ENCODE assay signal across 8 mouse cellular contexts in genomic region chr2:104069704-104070185, GRCm38 (mm10). TPM values are rescaled to one million over a fixed set of nuclear protein-coding genes. Genes with fewer than 3 reads are reported as not detected.
DNase-seq lines count a peak whose midpoint lies in the region; ATAC-seq and TF ChIP-seq lines count a peak whose summit lies in the region.

TSS of gene Cd59b (plus strand) at chr2:104069849.

- peak within 1 kb of the TSS; percentile 54 for H3K9ac ChIP-seq in embryonic facial prominence, embryonic 14.5 days (ENCODE audit: low read depth, low read length)
- H3K9ac ChIP-seq in heart, embryonic 13.5 days: peak within 1 kb of the TSS; percentile 65
- peak within 1 kb of the TSS; percentile 44; the same call in 1 of the 2 replicates for H3K9ac ChIP-seq in kidney, postnatal 0 days (ENCODE audit: low read depth, low read length)

- WGBS in embryonic facial prominence, embryonic 14.5 days: under 1% methylated on average over 13 of the region's 13 CpGs
- 8% methylated on average over 13 of the region's 13 CpGs for WGBS in heart, embryonic 13.5 days
- WGBS in kidney, postnatal 0 days: 9% methylated on average over 13 of the region's 13 CpGs
- WGBS in macrophage (ENCODE audit: missing documents): 12% methylated on average over 13 of the region's 13 CpGs
- WGBS in spleen, adult 2 months: 9% methylated on average over 13 of the region's 13 CpGs

- peak; percentile 90 for ATAC-seq in embryonic facial prominence, embryonic 14.5 days (ENCODE audit: low read depth)
- ATAC-seq in heart, embryonic 13.5 days (ENCODE audit: extremely low read depth, insufficient number of reproducible peaks, low FRiP score, low TSS enrichment): peak; percentile 46; the same call in 1 of the 2 replicates
- ATAC-seq in kidney, postnatal 0 days (replicated peaks; ENCODE audit: low FRiP score, low read depth): peak; percentile 91

- H3K4me1 ChIP-seq in embryonic facial prominence, embryonic 14.5 days (ENCODE audit: control insufficient read depth, insufficient read depth, low read length): 0 out of 2 replicates have a peak, but pooled peaks cover 5% of the 10 kb centered on the region
- peaks cover 12% of the 10 kb centered on the region for H3K4me1 ChIP-seq in heart, embryonic 13.5 days
- H3K4me1 ChIP-seq in kidney, postnatal 0 days (replicated peaks; ENCODE audit: insufficient read depth, low read length): no peaks in the 10 kb centered on the region
- no peaks in the 10 kb centered on the region for H3K4me1 ChIP-seq in spleen, adult 2 months (ENCODE audit: control insufficient read depth, insufficient read depth, insufficient read length)

- H3K9me3 ChIP-seq in embryonic facial prominence, embryonic 14.5 days (ENCODE audit: control insufficient read depth, low read length): no peaks in the 10 kb centered on the region
- H3K9me3 ChIP-seq in heart, embryonic 13.5 days: no peaks in the 10 kb centered on the region
- no peaks in the 10 kb centered on the region for H3K9me3 ChIP-seq in kidney, postnatal 0 days (replicated peaks; ENCODE audit: low read length)

- peak; percentile 89 for DNase-seq in A20 (ENCODE audit: low read depth, low spot score)
- peak; percentile 51 for DNase-seq in adrenal gland, postnatal 25 days
- peak; percentile 80 for DNase-seq in embryonic facial prominence, embryonic 14.5 days (ENCODE audit: low spot score)
- DNase-seq in kidney, postnatal 0 days (ENCODE audit: low spot score): peak; percentile 71
- DNase-seq in spleen, adult 2 months (ENCODE audit: low read depth in 1 of 2, low spot score in 2 of 2): peak; percentile 4 to 31
- no peak for DNase-seq in left cerebral cortex, adult 8-10 months (ENCODE audit: low spot score in 2 of 2)

- peak within 1 kb of the TSS; percentile 41 for H3K4me3 ChIP-seq in embryonic facial prominence, embryonic 14.5 days (ENCODE audit: low read depth, low read length)
- peak within 1 kb of the TSS; percentile 53 for H3K4me3 ChIP-seq in heart, embryonic 13.5 days
- H3K4me3 ChIP-seq in kidney, postnatal 0 days (replicated peaks; ENCODE audit: low read depth, low read length): peak within 1 kb of the TSS; percentile 28; the same call in 1 of the 2 replicates
- H3K4me3 ChIP-seq in macrophage (ENCODE audit: inconsistent target): peak within 1 kb of the TSS; percentile 27; the same call in 1 of the 2 replicates
- peak within 1 kb of the TSS; percentile 70 for H3K4me3 ChIP-seq in spleen, adult 2 months (ENCODE audit: extremely low read depth, insufficient read depth, insufficient read length)

- H3K4me2 ChIP-seq in embryonic facial prominence, embryonic 14.5 days (ENCODE audit: low read depth, low read length): peak within 1 kb of the TSS; percentile 58
- peak within 1 kb of the TSS; percentile 69 for H3K4me2 ChIP-seq in heart, embryonic 13.5 days
- H3K4me2 ChIP-seq in kidney, postnatal 0 days (ENCODE audit: low read length): peak within 1 kb of the TSS; percentile 55

- H3K36me3 ChIP-seq in embryonic facial prominence, embryonic 14.5 days (ENCODE audit: control insufficient read depth, insufficient read depth, low read length): no peaks in the 10 kb centered on the region
- H3K36me3 ChIP-seq in heart, embryonic 13.5 days: no peaks in the 10 kb centered on the region
- no peaks in the 10 kb centered on the region for H3K36me3 ChIP-seq in kidney, postnatal 0 days (ENCODE audit: insufficient read depth, low read length)
- no peaks in the 10 kb centered on the region for H3K36me3 ChIP-seq in macrophage (ENCODE audit: inconsistent target)
- no peaks in the 10 kb centered on the region for H3K36me3 ChIP-seq in spleen, adult 2 months (ENCODE audit: control insufficient read depth, insufficient read depth, low read length)

- H3K27me3 ChIP-seq in embryonic facial prominence, embryonic 14.5 days (replicated peaks; ENCODE audit: control insufficient read depth, insufficient read depth, low read length): no peaks in the 10 kb centered on the region
- H3K27me3 ChIP-seq in heart, embryonic 13.5 days (replicated peaks): no peaks in the 10 kb centered on the region
- no peaks in the 10 kb centered on the region for H3K27me3 ChIP-seq in kidney, postnatal 0 days (ENCODE audit: insufficient read depth, low read length)
- H3K27me3 ChIP-seq in spleen, adult 2 months (ENCODE audit: control insufficient read depth, insufficient read depth, low read length): no peaks in the 10 kb centered on the region

- no peak for TF ChIP-seq CTCF in kidney, postnatal 0 days (IDR thresholded peaks at IDR 0.05; ENCODE audit: low read depth)
- no peak for TF ChIP-seq CTCF in spleen, adult 2 months (IDR thresholded peaks at IDR 0.05; ENCODE audit: extremely low read depth, insufficient read depth, insufficient read length, insufficient replicate concordance)

- no peaks in the 10 kb centered on the region for H3K79me2 ChIP-seq in macrophage (ENCODE audit: inconsistent target)

- TF ChIP-seq POLR2A in spleen, adult 2 months (IDR thresholded peaks at IDR 0.05; ENCODE audit: low read depth, low read length): no peak

- H3K27ac ChIP-seq in embryonic facial prominence, embryonic 14.5 days (replicated peaks; ENCODE audit: low read depth, low read length): peak within 1 kb of the TSS; percentile 48
- H3K27ac ChIP-seq in heart, embryonic 13.5 days (replicated peaks): 0 out of 2 replicates have a peak within 1 kb of the TSS, but pooled peaks have one; percentile 39
- H3K27ac ChIP-seq in kidney, postnatal 0 days: no peak within 1 kb of the TSS
- no peak within 1 kb of the TSS for H3K27ac ChIP-seq in macrophage
- H3K27ac ChIP-seq in spleen, adult 2 months (ENCODE audit: insufficient read depth, low read length): no peak within 1 kb of the TSS

RNA-seq across cellular contexts. Expression of gene Cd59b, which starts in this region (rescaled TPM):
- 6.4 and 11.2 TPM in 2 replicates for total RNA-seq in adrenal gland, postnatal 25 days (2021)
- polyA plus RNA-seq in embryonic facial prominence, embryonic 14.5 days (2014; fragmentation: Nextera tagmentation; extraction: Ambion mirVana): 5.3 and 5.5 TPM in 2 replicates
- polyA plus RNA-seq in heart, embryonic 13.5 days (2015; fragmentation: Nextera tagmentation; extraction: Ambion mirVana): 4.7 and 6.9 TPM in 2 replicates
- 10.7 and 11.6 TPM in 2 replicates for polyA plus RNA-seq in kidney, postnatal 0 days (2015; fragmentation: Nextera tagmentation; extraction: Ambion mirVana)
- total RNA-seq in macrophage (2018; cell fraction: chromatin; rRNA removed): 1 to 10 TPM in 1 of 26 experiments, not detected in 25; 2.7 TPM
- 1 to 10 TPM in 5 of 26 experiments, under 1 TPM in 17, not detected in 4; 0.38 to 1.1 (median 0.68) TPM for total RNA-seq in macrophage (2018; cell fraction: cytosol; rRNA removed)
- total RNA-seq in macrophage (2018; cell fraction: nucleus; rRNA removed): 1 to 10 TPM in 1 of 26 experiments, not detected in 25; 1.3 TPM
- 0.80 to 1.4 TPM in 2 of 3 replicates, not detected in the other for polyA plus RNA-seq in macrophage (2018)
- 1.2 and 3.1 TPM in 2 replicates for polyA plus RNA-seq in spleen, adult 2 months (2012; rRNA removed)
- 1 to 10 TPM in 2 of 4 experiments, under 1 TPM in 2; 0.80 to 2.5 (median 1.6) TPM for total RNA-seq in left cerebral cortex, adult 8-10 months (2022)

Comparison
In these comparisons a context has a peak if more than half of its experiments do, and no peak if none do; other contexts are left out.
1. DNase-seq: peak in A20 (single experiment), adrenal gland, postnatal 25 days (single experiment), embryonic facial prominence, embryonic 14.5 days (single experiment), kidney, postnatal 0 days (single experiment) and spleen, adult 2 months (2 of 2); none in left cerebral cortex, adult 8-10 months (0 of 2).
2. H3K27ac ChIP-seq: peak in embryonic facial prominence, embryonic 14.5 days (single experiment) and heart, embryonic 13.5 days (single experiment); none in kidney, postnatal 0 days (single experiment), macrophage (single experiment) and spleen, adult 2 months (single experiment).
3. Peak in every context shown above with its lines, with median percentiles within 50 percentile points of each other: ATAC-seq, H3K4me2 ChIP-seq, H3K4me3 ChIP-seq and H3K9ac ChIP-seq.